Mouse (Mus musculus) kidney, adult 10 weeks (tissue): ENCODE data around the gene Gm45808. TPM values are rescaled to one million over a fixed set of nuclear protein-coding genes. Genes with fewer than 3 reads are reported as not detected.

Source experiments
- polyA plus RNA-seq: library from polyadenylated mRNA; stranded (reverse); fragments of 350-450 nt; fragmentation: Illumina TruSeq; extraction: RNeasy Lipid Tissue Mini Kit (QIAGEN cat#74804); gene quantifications from one replicate; pipeline ENCODE4 v1.2.3, GENCODE M21; 2014; ENCODE audit warnings: low read depth, low replicate concordance

Gm45808 gene
- not detected for polyA plus RNA-seq

GRCm38 (mm10) chr7:45486761-45487415, at the start of gene Gm45808:
Gm45808 (minus strand) TSS chr7:45486811.

GRCm38 (mm10) chr7:45525809-45526473, 39.3 kb upstream of the Gm45808 start, which contains the start of the genes Ppp1r15a and Plekha4:
Ppp1r15a (minus strand) TSS chr7:45526268.
Plekha4 (plus strand) TSS chr7:45526330.

GRCm38 (mm10) chr7:45509912-45510787, 23.5 kb upstream of the Gm45808 start, which contains the start of gene Nucb1:
Nucb1 (minus strand) TSS chr7:45510406.

GRCm38 (mm10) chr7:45488293-45489204, 1.9 kb upstream of the Gm45808 start, which contains the start of gene Dhdh:
Dhdh (minus strand) TSS chr7:45488805.

GRCm38 (mm10) chr7:45481374-45481927, 5.2 kb downstream of the Gm45808 start, which contains the start of gene Tulp2:
Tulp2 (plus strand) TSS chr7:45481877.

GRCm38 (mm10) chr7:45466283-45467089, 20.1 kb downstream of the Gm45808 start, which contains the start of gene Bax:
Bax (minus strand) TSS chr7:45466898.

GRCm38 (mm10) chr7:45459564-45460140, 27.0 kb downstream of the Gm45808 start, which contains the start of gene Ftl1:
Ftl1 (minus strand) TSS chr7:45459884.

GRCm38 (mm10) chr7:45437521-45438276, 48.9 kb downstream of the Gm45808 start, which contains the start of gene Ruvbl2:
Ruvbl2 (minus strand) TSS chr7:45438096.

GRCm38 (mm10) chr7:45434203-45435015, 52.2 kb downstream of the Gm45808 start, which contains the start of gene Gys1:
Gys1 (plus strand) TSS chr7:45434844.

GRCm38 (mm10) chr7:45420615-45420919, 66.0 kb downstream of the Gm45808 start, which contains the start of gene Lhb:
Lhb (plus strand) TSS chr7:45420820.

Other genes with a start within 250 kb of the Gm45808 start
- gene Cd37, start 247.7 kb downstream of the Gm45808 start, polyA plus RNA-seq = not detected
- gene Slc6a16, start 245.7 kb downstream of the Gm45808 start, polyA plus RNA-seq = not detected
- gene Slc6a21, start 209.3 kb downstream of the Gm45808 start, polyA plus RNA-seq = not detected
- 0.24 TPM for gene Trpm4, start 153.0 kb downstream of the Gm45808 start, polyA plus RNA-seq
- not detected for gene Hrc, start 151.5 kb downstream of the Gm45808 start, polyA plus RNA-seq
- gene Ppfia3, start 119.8 kb downstream of the Gm45808 start, polyA plus RNA-seq = not detected
- gene Lin7b, start 116.2 kb downstream of the Gm45808 start, polyA plus RNA-seq = not detected
- gene Snrnp70, start 91.1 kb downstream of the Gm45808 start, polyA plus RNA-seq = 40.0 TPM
- gene Kcna7, start 81.2 kb downstream of the Gm45808 start, polyA plus RNA-seq = not detected
- 0.53 TPM for gene Ntf5, start 73.1 kb downstream of the Gm45808 start, polyA plus RNA-seq
- gene Lhb, start 66.0 kb downstream of the Gm45808 start, polyA plus RNA-seq = not detected
- gene Gys1, start 52.0 kb downstream of the Gm45808 start, polyA plus RNA-seq = 5.7 TPM
- gene Ruvbl2, start 48.7 kb downstream of the Gm45808 start, polyA plus RNA-seq = 0.36 TPM
- gene Ftl1, start 26.9 kb downstream of the Gm45808 start, polyA plus RNA-seq = 9.1 TPM
- gene Bax, start 19.9 kb downstream of the Gm45808 start, polyA plus RNA-seq = 0.65 TPM
- not detected for gene Tulp2, start 4.9 kb downstream of the Gm45808 start, polyA plus RNA-seq
- 13.6 TPM for gene Dhdh, start 2.0 kb upstream of the Gm45808 start, polyA plus RNA-seq
- gene Nucb1, start 23.6 kb upstream of the Gm45808 start, polyA plus RNA-seq = 44.8 TPM
- 0.97 TPM for gene Ppp1r15a, start 39.5 kb upstream of the Gm45808 start, polyA plus RNA-seq
- gene Plekha4, start 39.5 kb upstream of the Gm45808 start, polyA plus RNA-seq = not detected
- gene Hsd17b14, start 68.1 kb upstream of the Gm45808 start, polyA plus RNA-seq = 5.9 TPM
- 3.6 TPM for gene Bcat2, start 83.3 kb upstream of the Gm45808 start, polyA plus RNA-seq
- gene Fgf21, start 128.7 kb upstream of the Gm45808 start, polyA plus RNA-seq = not detected
- gene Fut1, start 130.5 kb upstream of the Gm45808 start, polyA plus RNA-seq = 0.16 TPM
- gene Izumo1, start 135.0 kb upstream of the Gm45808 start, polyA plus RNA-seq = not detected
- gene Rasip1, start 140.7 kb upstream of the Gm45808 start, polyA plus RNA-seq = not detected
- gene Mamstr, start 153.2 kb upstream of the Gm45808 start, polyA plus RNA-seq = not detected
- not detected for gene Fut2, start 179.6 kb upstream of the Gm45808 start, polyA plus RNA-seq
- gene Ntn5, start 197.2 kb upstream of the Gm45808 start, polyA plus RNA-seq = not detected
- gene Sec1, start 207.6 kb upstream of the Gm45808 start, polyA plus RNA-seq = not detected
- gene Car11, start 213.0 kb upstream of the Gm45808 start, polyA plus RNA-seq = not detected
- gene Dbp, start 218.3 kb upstream of the Gm45808 start, polyA plus RNA-seq = 1.5 TPM
- 0.65 TPM for gene Rpl18, start 228.6 kb upstream of the Gm45808 start, polyA plus RNA-seq
- gene Sphk2, start 231.2 kb upstream of the Gm45808 start, polyA plus RNA-seq = 0.32 TPM
- gene Fam83e, start 234.4 kb upstream of the Gm45808 start, polyA plus RNA-seq = not detected
- not detected for gene Spaca4, start 239.0 kb upstream of the Gm45808 start, polyA plus RNA-seq